ENCODE assay signal across 22 mouse cellular contexts in the genomic region with DNA sequence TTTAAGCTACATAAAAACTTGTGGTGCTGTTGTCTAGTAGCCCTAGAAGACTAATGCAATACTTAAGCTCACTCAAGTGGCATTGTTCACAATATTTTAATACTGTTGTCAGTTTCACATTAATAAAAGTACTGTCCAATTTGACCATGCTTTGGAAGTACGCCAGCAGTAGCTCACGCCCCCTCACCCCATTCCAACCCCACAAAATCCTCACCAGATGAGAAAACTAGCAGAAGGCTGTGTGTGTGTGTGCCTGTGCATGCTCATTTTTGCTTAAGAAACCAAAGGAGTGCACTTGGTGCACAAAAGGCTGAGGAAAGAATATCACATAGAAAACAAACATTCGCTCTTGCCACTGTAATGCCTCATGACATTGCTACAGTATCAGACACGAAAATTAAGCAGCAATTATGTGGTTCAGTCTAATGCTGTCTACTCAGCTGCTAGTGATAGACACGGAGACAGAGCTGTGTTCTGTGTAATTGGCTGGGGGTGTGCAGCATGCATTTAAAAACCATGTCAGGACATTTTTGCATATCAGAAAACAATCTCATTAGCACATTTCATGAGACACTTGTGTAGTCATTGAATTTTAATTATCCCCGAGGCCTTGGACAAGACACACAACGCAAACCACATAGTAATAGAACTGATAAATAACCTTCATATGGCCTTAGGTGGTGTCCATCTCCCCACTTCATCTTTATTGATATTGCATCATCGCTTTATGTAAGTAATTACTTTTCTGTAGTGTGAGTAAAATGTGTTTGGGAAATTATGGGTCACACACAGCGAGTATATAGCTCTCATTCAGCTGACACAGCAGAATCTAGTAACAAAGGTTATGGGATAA.
DNase-seq lines count a peak whose midpoint lies in the region; ATAC-seq and TF ChIP-seq lines count a peak whose summit lies in the region.
"Had no signal": no experiment of that assay in that cellular context is flagged by ENCODE, and none has a peak within 500 bp of the region (broad histone marks: within the 10 kb centered on the region; RNA-seq: fewer than 3 reads in every experiment).

No protein-coding gene starts in this region.

- H3K27ac ChIP-seq in hindbrain, embryonic 13.5 days, result peak overlapping the region; percentile 30; the same call in 1 of the 2 replicates
- H3K27ac ChIP-seq in hindbrain, embryonic 10.5 days, result no peak overlapping the region
- H3K27ac ChIP-seq in neural tube, embryonic 13.5 days (replicated peaks), result peak overlapping the region; percentile 52; the same call in 1 of the 2 replicates
- no peak overlapping the region for H3K27ac ChIP-seq in neural tube, embryonic 14.5 days (ENCODE audit: low read depth, low read length)
- no peak overlapping the region for H3K27ac ChIP-seq in lung, postnatal 0 days (ENCODE audit: low read length)
- H3K27ac ChIP-seq: embryonic facial prominence, embryonic 15.5 days; gastrocnemius, adult 2 months; limb, embryonic 12.5 days; liver, embryonic 12.5 days; neural tube, embryonic 12.5 days had no signal

- H3K27me3 ChIP-seq in hindbrain, embryonic 13.5 days, result no peaks in the 10 kb centered on the region
- no peaks in the 10 kb centered on the region for H3K27me3 ChIP-seq in hindbrain, embryonic 10.5 days (ENCODE audit: insufficient read depth, poor library complexity, severe bottlenecking)
- no peaks in the 10 kb centered on the region for H3K27me3 ChIP-seq in neural tube, embryonic 13.5 days
- H3K27me3 ChIP-seq in neural tube, embryonic 14.5 days (ENCODE audit: control insufficient read depth, insufficient read depth, low read length), result no peaks in the 10 kb centered on the region
- H3K27me3 ChIP-seq in lung, postnatal 0 days (replicated peaks; ENCODE audit: insufficient read depth, low read length), result no peaks in the 10 kb centered on the region
- H3K27me3 ChIP-seq: embryonic facial prominence, embryonic 15.5 days; heart, embryonic 12.5 days; limb, embryonic 12.5 days; liver, embryonic 12.5 days; neural tube, embryonic 12.5 days; Patski had no signal

- TF ChIP-seq CTCF in lung, postnatal 0 days (IDR thresholded peaks at IDR 0.05), result no peak

- no peak overlapping the region for H3K9ac ChIP-seq in hindbrain, embryonic 13.5 days
- H3K9ac ChIP-seq in neural tube, embryonic 13.5 days, result no peak overlapping the region
- H3K9ac ChIP-seq in neural tube, embryonic 14.5 days (replicated peaks; ENCODE audit: low read depth, low read length), result no peak overlapping the region
- H3K9ac ChIP-seq in lung, postnatal 0 days (replicated peaks; ENCODE audit: low read depth), result no peak overlapping the region
- H3K9ac ChIP-seq: embryonic facial prominence, embryonic 15.5 days; heart, embryonic 12.5 days; limb, embryonic 12.5 days; liver, embryonic 12.5 days; neural tube, embryonic 12.5 days had no signal

- ATAC-seq in hindbrain, embryonic 13.5 days (ENCODE audit: low FRiP score), result 0 out of 2 replicates have a peak, but pooled peaks have one; percentile 52
- peak; percentile 59; the same call in 1 of the 2 replicates for ATAC-seq in neural tube, embryonic 13.5 days (ENCODE audit: low read depth)
- peak; percentile 74 for ATAC-seq in neural tube, embryonic 14.5 days (ENCODE audit: low read depth)
- ATAC-seq in lung, postnatal 0 days, result no peak
- ATAC-seq: liver, embryonic 12.5 days; Patski had no signal

- H3K4me2 ChIP-seq in hindbrain, embryonic 13.5 days, result no peak overlapping the region
- no peak overlapping the region for H3K4me2 ChIP-seq in neural tube, embryonic 13.5 days
- no peak overlapping the region for H3K4me2 ChIP-seq in neural tube, embryonic 14.5 days (ENCODE audit: low read depth, low read length)
- H3K4me2 ChIP-seq in lung, postnatal 0 days (replicated peaks; ENCODE audit: low read depth, low read length), result no peak overlapping the region
- H3K4me2 ChIP-seq: embryonic facial prominence, embryonic 15.5 days; heart, embryonic 12.5 days; limb, embryonic 12.5 days; liver, embryonic 12.5 days; neural tube, embryonic 12.5 days had no signal

- no peaks in the 10 kb centered on the region for H3K36me3 ChIP-seq in hindbrain, embryonic 13.5 days
- H3K36me3 ChIP-seq in hindbrain, embryonic 10.5 days, result no peaks in the 10 kb centered on the region
- H3K36me3 ChIP-seq in neural tube, embryonic 13.5 days, result no peaks in the 10 kb centered on the region
- H3K36me3 ChIP-seq in neural tube, embryonic 14.5 days (ENCODE audit: control insufficient read depth, insufficient read depth, low read length), result no peaks in the 10 kb centered on the region
- no peaks in the 10 kb centered on the region for H3K36me3 ChIP-seq in lung, postnatal 0 days (ENCODE audit: insufficient read depth, low read length)
- H3K36me3 ChIP-seq: embryonic facial prominence, embryonic 15.5 days; heart, embryonic 12.5 days; limb, embryonic 12.5 days; liver, embryonic 12.5 days; neural tube, embryonic 12.5 days had no signal

- peaks cover 5% of the 10 kb centered on the region; the same call in 1 of the 2 replicates for H3K4me1 ChIP-seq in hindbrain, embryonic 13.5 days (replicated peaks)
- no peaks in the 10 kb centered on the region for H3K4me1 ChIP-seq in hindbrain, embryonic 10.5 days (replicated peaks)
- no peaks in the 10 kb centered on the region; the same call in 1 of the 2 replicates for H3K4me1 ChIP-seq in neural tube, embryonic 13.5 days (replicated peaks)
- no peaks in the 10 kb centered on the region for H3K4me1 ChIP-seq in neural tube, embryonic 14.5 days (ENCODE audit: control insufficient read depth, insufficient read depth, low read length)
- no peaks in the 10 kb centered on the region; the same call in 1 of the 2 replicates for H3K4me1 ChIP-seq in lung, postnatal 0 days (ENCODE audit: insufficient read depth, low read depth, low read length)
- H3K4me1 ChIP-seq: heart, embryonic 12.5 days; limb, embryonic 12.5 days; liver, embryonic 12.5 days; neural tube, embryonic 12.5 days had no signal

- WGBS in hindbrain, embryonic 13.5 days, result 68% methylated on average over 9 of the region's 9 CpGs
- WGBS in hindbrain, embryonic 10.5 days, result 90% methylated on average over 9 of the region's 9 CpGs
- 60% methylated on average over 9 of the region's 9 CpGs for WGBS in neural tube, embryonic 13.5 days
- WGBS in neural tube, embryonic 14.5 days, result 63% methylated on average over 9 of the region's 9 CpGs
- WGBS in lung, postnatal 0 days, result 80% methylated on average over 9 of the region's 9 CpGs

- no peak for DNase-seq in hindbrain, embryonic 10.5 days (ENCODE audit: low spot score)
- DNase-seq in neural tube, embryonic 10.5 days (ENCODE audit: extremely low spot score, low spot score), result no peak
- DNase-seq in fat pad, adult 2 months (ENCODE audit: extremely low read depth, low read depth, low spot score), result peak; percentile 76
- DNase-seq in layer of hippocampus, adult 8-10 months (ENCODE audit: low spot score in 2 of 2), result no peak
- no peak for DNase-seq in lung, postnatal 0 days (ENCODE audit: low spot score)
- DNase-seq: adrenal gland, postnatal 10 days; cerebellum, adult 2 months; cerebellum, postnatal 36 days; gastrocnemius, adult 2 months; kidney, adult 9 months; kidney, postnatal 36 days; right cerebral cortex, postnatal 25 days; thymus, postnatal 36 days had no signal

- no peak for TF ChIP-seq EP300 in lung, postnatal 0 days (IDR thresholded peaks at IDR 0.05)

- no peaks in the 10 kb centered on the region for H3K9me3 ChIP-seq in hindbrain, embryonic 13.5 days
- H3K9me3 ChIP-seq in hindbrain, embryonic 10.5 days, result no peaks in the 10 kb centered on the region
- no peaks in the 10 kb centered on the region for H3K9me3 ChIP-seq in neural tube, embryonic 13.5 days
- no peaks in the 10 kb centered on the region for H3K9me3 ChIP-seq in neural tube, embryonic 14.5 days (ENCODE audit: control insufficient read depth, low read length)
- H3K9me3 ChIP-seq in lung, postnatal 0 days (ENCODE audit: low read length), result no peaks in the 10 kb centered on the region
- H3K9me3 ChIP-seq: embryonic facial prominence, embryonic 15.5 days; heart, embryonic 12.5 days; limb, embryonic 12.5 days; liver, embryonic 12.5 days; neural tube, embryonic 12.5 days had no signal

- H3K4me3 ChIP-seq in hindbrain, embryonic 13.5 days, result no peak overlapping the region
- no peak overlapping the region for H3K4me3 ChIP-seq in hindbrain, embryonic 10.5 days
- H3K4me3 ChIP-seq in neural tube, embryonic 13.5 days, result no peak overlapping the region
- no peak overlapping the region for H3K4me3 ChIP-seq in neural tube, embryonic 14.5 days (ENCODE audit: low read depth, low read length)
- no peak overlapping the region for H3K4me3 ChIP-seq in lung, postnatal 0 days (ENCODE audit: low read depth, low read length)
- H3K4me3 ChIP-seq: embryonic facial prominence, embryonic 15.5 days; gastrocnemius, adult 2 months; heart, embryonic 12.5 days; limb, embryonic 12.5 days; liver, embryonic 12.5 days; neural tube, embryonic 12.5 days had no signal

Comparison
In these comparisons a context has a peak if more than half of its experiments do, and no peak if none do; other contexts are left out.
1. H3K27ac ChIP-seq: peak in hindbrain, embryonic 13.5 days (single experiment) and neural tube, embryonic 13.5 days (single experiment); none in hindbrain, embryonic 10.5 days (single experiment), neural tube, embryonic 14.5 days (single experiment) and lung, postnatal 0 days (single experiment).